Mouse (Mus musculus): Measurements from ENCODE around the gene Gm49333. TPM values are rescaled to one million over a fixed set of nuclear protein-coding genes. Genes with fewer than 3 reads are reported as not detected.

Gene Gm49333
- total RNA-seq, 2 experiments from 2014 or later = not detected

DNA sequence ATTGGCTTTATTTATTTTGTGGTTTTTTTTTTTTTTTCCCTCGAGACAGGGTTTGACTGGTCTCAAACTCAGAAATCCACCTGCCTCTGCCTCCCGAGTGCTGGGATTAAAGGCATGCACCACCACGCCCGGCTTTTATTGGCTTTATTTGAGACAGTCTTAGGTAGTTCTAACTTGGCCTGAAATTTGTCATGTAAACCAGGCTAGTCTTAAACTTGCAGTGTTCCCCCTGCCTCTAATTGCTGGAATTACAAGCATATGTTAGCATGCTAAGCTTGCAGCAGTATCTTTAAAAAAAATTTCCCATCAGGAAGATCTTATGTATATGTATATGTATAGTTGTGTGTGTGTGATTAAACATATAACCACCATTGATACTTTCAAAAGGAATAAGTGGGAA is 65.3 kb downstream of the Gm49333 start:
- ATAC-seq (replicated peaks; ENCODE audit: low FRiP score, poor library complexity, severe bottlenecking) = no peak

GRCm38 (mm10) chr16:20677380-20677779 is 66.0 kb downstream of the Gm49333 start:
- peak; percentile 15 for ATAC-seq (replicated peaks; ENCODE audit: low FRiP score, poor library complexity, severe bottlenecking)

DNA sequence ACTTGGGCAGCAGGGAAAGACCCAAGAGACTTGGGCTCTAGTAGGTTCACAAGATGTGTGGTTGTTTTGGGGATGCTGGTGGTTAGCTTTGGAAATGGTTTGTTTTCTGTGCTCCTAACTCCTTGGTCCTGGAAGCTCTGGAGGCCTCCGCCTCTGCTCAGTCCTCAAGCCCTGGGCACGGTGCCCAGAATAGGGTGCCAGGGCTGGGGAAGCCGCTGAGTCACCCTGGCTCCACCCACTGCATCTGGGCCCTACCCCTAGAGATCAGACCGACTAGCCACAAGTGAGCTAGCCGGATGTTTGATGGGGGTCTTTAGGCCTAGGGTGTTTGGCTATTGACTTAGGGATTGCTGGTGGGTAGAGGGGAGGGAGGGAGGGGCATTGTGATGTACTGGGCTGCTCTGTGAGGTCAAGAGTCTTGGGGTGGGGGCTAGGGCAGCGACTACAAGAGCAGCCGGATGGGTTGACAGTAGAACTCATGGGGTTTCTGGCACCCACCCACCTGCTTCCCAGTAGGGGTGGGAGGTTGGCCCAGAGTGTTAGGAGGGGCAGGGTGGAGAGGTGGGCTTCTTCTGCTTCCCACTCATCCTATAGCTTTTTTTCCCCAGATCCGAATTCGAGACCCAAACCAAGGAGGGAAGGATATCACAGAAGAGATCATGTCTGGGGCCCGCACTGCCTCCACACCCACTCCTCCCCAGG is 66.7 kb downstream of the Gm49333 start:
- ATAC-seq (replicated peaks; ENCODE audit: low FRiP score, poor library complexity, severe bottlenecking) = peak; percentile 93

DNA sequence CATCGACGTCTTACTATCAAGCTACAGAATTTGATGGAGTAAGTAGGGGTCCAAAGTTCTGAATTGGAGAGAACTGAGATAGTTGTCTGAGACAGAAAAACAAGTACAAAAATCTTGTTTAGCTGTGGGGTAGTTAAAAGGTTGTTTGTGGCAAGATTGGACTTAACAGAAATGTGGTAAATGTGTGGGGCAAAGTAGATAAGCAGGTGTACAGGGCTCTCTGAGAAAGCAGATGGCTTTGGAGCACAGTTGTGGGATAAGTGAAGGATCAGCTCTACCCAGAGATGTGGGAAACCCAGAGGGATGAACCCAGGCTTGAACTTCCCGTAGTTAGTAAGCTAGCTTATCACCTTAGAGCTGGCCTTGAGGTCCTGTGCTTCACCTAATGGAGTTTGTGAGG is 79.4 kb downstream of the Gm49333 start:
- no peak for ATAC-seq (replicated peaks; ENCODE audit: low FRiP score, poor library complexity, severe bottlenecking)

DNA sequence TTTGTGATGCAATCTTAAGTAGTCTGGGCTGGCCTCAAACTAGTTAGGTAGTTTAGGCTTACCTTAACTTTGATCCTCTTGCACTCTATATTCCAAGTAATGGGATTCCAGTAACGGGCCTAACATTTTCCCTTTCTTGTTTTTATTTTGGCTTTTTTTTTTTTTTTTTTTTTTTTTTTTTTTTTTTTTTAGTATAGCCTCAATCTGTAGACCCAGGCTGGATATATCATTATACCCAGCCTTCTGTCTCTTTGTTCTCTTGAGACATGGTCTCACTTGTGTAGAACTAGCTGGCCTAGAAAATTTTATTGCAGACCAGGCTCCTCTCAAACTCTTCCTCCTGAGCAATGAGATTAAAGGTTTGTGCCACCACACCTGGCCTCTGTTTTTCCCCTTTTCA is 80.2 kb downstream of the Gm49333 start:
- ATAC-seq (replicated peaks; ENCODE audit: low FRiP score, poor library complexity, severe bottlenecking) = no peak

DNA sequence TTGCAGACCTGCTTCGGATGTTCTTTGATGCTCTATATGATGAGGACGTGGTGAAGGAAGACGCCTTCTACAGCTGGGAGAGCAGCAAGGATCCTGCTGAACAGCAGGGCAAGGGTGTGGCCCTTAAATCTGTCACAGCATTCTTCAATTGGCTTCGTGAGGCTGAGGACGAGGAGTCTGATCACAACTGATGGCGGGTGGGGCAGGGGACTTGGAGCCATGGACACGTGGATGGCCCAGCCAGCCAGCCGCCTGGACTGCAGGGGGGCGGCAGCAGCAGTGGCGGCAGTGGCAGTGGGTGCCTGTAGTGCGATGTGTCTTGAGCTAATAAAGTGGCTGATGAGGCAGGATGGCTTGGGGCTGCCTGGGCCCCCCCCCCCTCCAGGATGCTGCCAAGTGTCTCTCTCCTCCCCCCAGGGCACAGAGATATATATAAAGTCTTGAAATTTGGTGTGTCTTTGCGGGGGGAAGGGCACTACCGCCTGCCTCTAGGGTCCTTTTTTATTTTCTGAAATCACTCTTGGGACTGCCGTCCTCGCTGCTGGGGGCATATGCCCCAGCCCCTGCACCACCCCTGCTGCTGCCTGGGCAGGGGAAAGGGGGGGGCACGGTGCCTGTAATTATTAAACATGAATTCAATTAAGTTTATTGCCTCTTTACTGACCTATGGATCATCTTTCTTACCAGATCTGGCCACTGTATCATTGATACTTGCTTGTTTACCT is 81.0 kb downstream of the Gm49333 start:
- no peak for ATAC-seq (replicated peaks; ENCODE audit: low FRiP score, poor library complexity, severe bottlenecking)

- peak; percentile 81 for ATAC-seq (replicated peaks; ENCODE audit: low FRiP score, poor library complexity, severe bottlenecking)
These were observed 81.8 kb downstream of the Gm49333 start, which contains the start of gene Fam131a for GRCm38 (mm10) chr16:20693111-20693701. Gene Fam131a (plus strand): TSS chr16:20693241.

DNA sequence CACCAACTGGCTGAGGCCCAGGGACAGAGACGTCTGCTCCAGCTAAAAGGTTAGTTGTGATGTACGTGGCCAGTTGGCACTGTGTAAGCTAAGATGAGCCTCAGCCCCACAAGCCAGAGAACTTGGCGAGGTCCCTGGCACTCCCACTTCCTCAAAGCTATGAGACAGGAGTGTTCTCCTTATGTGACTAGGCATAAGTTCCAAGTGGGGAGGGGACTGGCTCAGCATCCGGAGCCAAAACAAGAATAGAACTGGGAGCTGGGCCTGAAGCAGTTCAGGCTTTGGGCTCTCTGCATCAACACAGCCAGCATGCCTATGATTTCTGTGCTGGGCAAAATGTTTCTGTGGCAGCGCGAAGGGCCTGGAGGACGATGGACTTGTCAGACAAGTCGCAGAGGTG is 83.4 kb downstream of the Gm49333 start:
- ATAC-seq (replicated peaks; ENCODE audit: low FRiP score, poor library complexity, severe bottlenecking) = no peak

Other genes starting within 250 kb of the Gm49333 start
- gene Abcc5, start 185.2 kb upstream of the Gm49333 start, total RNA-seq (2015; ENCODE audit: low replicate concordance) = 26.8 and 30.0 TPM in 2 replicates
- 32.8 and 56.3 TPM in 2 replicates for gene Abcc5, start 185.2 kb upstream of the Gm49333 start, total RNA-seq (2017; ENCODE audit: low replicate concordance)
- 7.7 and 10.4 TPM in 2 replicates for gene Eif2b5, start 112.8 kb upstream of the Gm49333 start, total RNA-seq (2015; ENCODE audit: low replicate concordance)
- gene Eif2b5, start 112.8 kb upstream of the Gm49333 start, total RNA-seq (2017; ENCODE audit: low replicate concordance) = 9.1 and 14.1 TPM in 2 replicates
- 3.8 and 10.0 TPM in 2 replicates for gene Dvl3, start 94.6 kb upstream of the Gm49333 start, total RNA-seq (2015; ENCODE audit: low replicate concordance)
- gene Dvl3, start 94.6 kb upstream of the Gm49333 start, total RNA-seq (2017; ENCODE audit: low replicate concordance) = 1.1 and 1.7 TPM in 2 replicates
- gene Ap2m1, start 76.1 kb upstream of the Gm49333 start, total RNA-seq (2015; ENCODE audit: low replicate concordance) = 124 and 125 TPM in 2 replicates
- gene Ap2m1, start 76.1 kb upstream of the Gm49333 start, total RNA-seq (2017; ENCODE audit: low replicate concordance) = 81.1 and 126 TPM in 2 replicates
- 8.2 and 11.0 TPM in 2 replicates for gene Abcf3, start 63.0 kb upstream of the Gm49333 start, total RNA-seq (2015; ENCODE audit: low replicate concordance)
- gene Abcf3, start 63.0 kb upstream of the Gm49333 start, total RNA-seq (2017; ENCODE audit: low replicate concordance) = 8.9 and 24.7 TPM in 2 replicates
- gene Vwa5b2, start 22.1 kb upstream of the Gm49333 start, total RNA-seq (2015; ENCODE audit: low replicate concordance) = not detected in 2 replicates
- gene Vwa5b2, start 22.1 kb upstream of the Gm49333 start, total RNA-seq (2017; ENCODE audit: low replicate concordance) = not detected in 2 replicates
- 8.2 and 10.6 TPM in 2 replicates for gene Eef1akmt4, start within 50 bp of the Gm49333 start, total RNA-seq (2015; ENCODE audit: low replicate concordance)
- 0.60 and 0.98 TPM in 2 replicates for gene Eef1akmt4, start within 50 bp of the Gm49333 start, total RNA-seq (2017; ENCODE audit: low replicate concordance)
- gene Alg3, start 125 bp downstream of the Gm49333 start, total RNA-seq (2015; ENCODE audit: low replicate concordance) = 7.7 and 22.7 TPM in 2 replicates
- gene Alg3, start 125 bp downstream of the Gm49333 start, total RNA-seq (2017; ENCODE audit: low replicate concordance) = 1.4 TPM in 1 of 2 replicates, not detected in the other
- not detected in 2 replicates for gene Camk2n2, start 9.7 kb downstream of the Gm49333 start, total RNA-seq (2015; ENCODE audit: low replicate concordance)
- 0.94 TPM in 1 of 2 replicates, not detected in the other for gene Camk2n2, start 9.7 kb downstream of the Gm49333 start, total RNA-seq (2017; ENCODE audit: low replicate concordance)
- not detected in 2 replicates for gene Ece2, start 18.2 kb downstream of the Gm49333 start, total RNA-seq (2015; ENCODE audit: low replicate concordance)
- not detected in 2 replicates for gene Ece2, start 18.2 kb downstream of the Gm49333 start, total RNA-seq (2017; ENCODE audit: low replicate concordance)
- 27.9 and 60.4 TPM in 2 replicates for gene Psmd2, start 40.0 kb downstream of the Gm49333 start, total RNA-seq (2015; ENCODE audit: low replicate concordance)
- 82.0 and 97.2 TPM in 2 replicates for gene Psmd2, start 40.0 kb downstream of the Gm49333 start, total RNA-seq (2017; ENCODE audit: low replicate concordance)
- 60.1 and 64.6 TPM in 2 replicates for gene Eif4g1, start 56.7 kb downstream of the Gm49333 start, total RNA-seq (2015; ENCODE audit: low replicate concordance)
- gene Eif4g1, start 56.7 kb downstream of the Gm49333 start, total RNA-seq (2017; ENCODE audit: low replicate concordance) = 71.0 and 76.1 TPM in 2 replicates
- not detected in 2 replicates for gene Fam131a, start 81.6 kb downstream of the Gm49333 start, total RNA-seq (2015; ENCODE audit: low replicate concordance)
- gene Fam131a, start 81.6 kb downstream of the Gm49333 start, total RNA-seq (2017; ENCODE audit: low replicate concordance) = 0.26 and 0.70 TPM in 2 replicates
- gene Polr2h, start 106.1 kb downstream of the Gm49333 start, total RNA-seq (2015; ENCODE audit: low replicate concordance) = 7.9 and 15.9 TPM in 2 replicates
- 4.0 and 4.3 TPM in 2 replicates for gene Polr2h, start 106.1 kb downstream of the Gm49333 start, total RNA-seq (2017; ENCODE audit: low replicate concordance)
- 1.7 and 5.0 TPM in 2 replicates for gene Clcn2, start 106.1 kb downstream of the Gm49333 start, total RNA-seq (2015; ENCODE audit: low replicate concordance)
- gene Clcn2, start 106.1 kb downstream of the Gm49333 start, total RNA-seq (2017; ENCODE audit: low replicate concordance) = 3.3 and 8.9 TPM in 2 replicates
- gene Chrd, start 121.5 kb downstream of the Gm49333 start, total RNA-seq (2015; ENCODE audit: low replicate concordance) = not detected in 2 replicates
- gene Chrd, start 121.5 kb downstream of the Gm49333 start, total RNA-seq (2017; ENCODE audit: low replicate concordance) = not detected in 2 replicates
- not detected in 2 replicates for gene Thpo, start 122.9 kb downstream of the Gm49333 start, total RNA-seq (2015; ENCODE audit: low replicate concordance)
- not detected in 2 replicates for gene Thpo, start 122.9 kb downstream of the Gm49333 start, total RNA-seq (2017; ENCODE audit: low replicate concordance)